Mouse (Mus musculus): ENCODE measurements at regions not wholly inside any gene's neighbourhood (a gene's known extent, or its start where the extent isn't known, plus 50 kb on each side); places are given as distances from the start of the nearest gene placed in this dataset.

GRCm38 (mm10) chr1:137262806-137263370, 302.6 kb upstream of the Nr5a2 start:
- TF ChIP-seq POLR2A (IDR thresholded peaks at IDR 0.05; ENCODE audit: low read depth, low read length) (no peak), CTCF (IDR thresholded peaks at IDR 0.05; ENCODE audit: extremely low read depth, insufficient read depth, insufficient read length, insufficient replicate concordance) (no peak)

Data from spleen, adult 2 months (tissue).